Mouse (Mus musculus) liver, embryonic 14.5 days (tissue): ENCODE results near the gene Slc35b1.

Experiments used
- CTCF ChIP-seq: IDR thresholded peaks from 2 replicates; pipeline ENCODE4 v1.5.1; 2016; ENCODE audit warnings: antibody characterized with exemption, low read depth, control low read depth
- EP300 ChIP-seq: IDR thresholded peaks from 2 replicates; pipeline ENCODE4 v1.6.1; 2016; ENCODE audit warnings: antibody characterized with exemption, low read depth

DNA sequence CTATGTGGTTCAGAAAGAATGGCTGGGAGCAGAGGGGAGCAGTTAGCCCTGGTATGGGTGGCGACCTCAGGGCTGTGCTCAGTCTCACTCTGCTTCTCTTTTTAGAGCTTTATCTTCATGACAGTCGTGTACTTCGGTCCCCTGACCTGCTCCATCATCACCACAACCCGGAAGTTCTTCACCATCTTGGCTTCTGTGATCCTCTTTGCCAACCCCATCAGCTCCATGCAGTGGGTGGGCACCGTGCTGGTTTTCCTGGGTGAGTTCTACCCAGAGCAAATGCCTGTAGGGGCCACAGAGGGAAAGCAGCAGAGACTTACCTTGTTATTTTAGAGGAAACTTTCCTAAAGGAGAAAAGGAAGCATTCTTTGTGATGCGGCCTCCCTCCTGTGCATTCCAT lies 5.9 kb downstream of the Slc35b1 start:
- TF ChIP-seq EP300 (no peak), CTCF (no peak)
